In genomic region chr1:190357779-190358178, GRCm38 (mm10) we compare ENCODE assay signal across 25 mouse cellular contexts.
DNase-seq lines count a peak whose midpoint lies in the region; ATAC-seq and TF ChIP-seq lines count a peak whose summit lies in the region.
"Had no signal": no experiment of that assay in that cellular context is flagged by ENCODE, and none has a peak within 500 bp of the region (broad histone marks: within the 10 kb centered on the region; RNA-seq: fewer than 3 reads in every experiment).

No protein-coding gene starts in this region.

- TF ChIP-seq CTCF in lung, adult 2 months (IDR thresholded peaks at IDR 0.05; ENCODE audit: insufficient read depth, low read length), result no peak

- no peak overlapping the region for H3K4me3 ChIP-seq in kidney, embryonic 16.5 days (ENCODE audit: low read length)
- no peak overlapping the region for H3K4me3 ChIP-seq in lung, adult 2 months (replicated peaks; ENCODE audit: extremely low read depth, low read depth, low read length)
- H3K4me3 ChIP-seq in forebrain, embryonic 15.5 days, result no peak overlapping the region
- H3K4me3 ChIP-seq: forebrain, embryonic 10.5 days; heart, adult 2 months; heart, embryonic 10.5 days; heart, embryonic 13.5 days had no signal

- H3K36me3 ChIP-seq in kidney, embryonic 16.5 days (ENCODE audit: insufficient read depth, low read length), result no peaks in the 10 kb centered on the region
- no peaks in the 10 kb centered on the region for H3K36me3 ChIP-seq in forebrain, embryonic 15.5 days
- H3K36me3 ChIP-seq: forebrain, embryonic 10.5 days; heart, embryonic 10.5 days; heart, embryonic 13.5 days had no signal

- H3K4me2 ChIP-seq in kidney, embryonic 16.5 days (replicated peaks; ENCODE audit: low read depth, low read length), result no peak overlapping the region
- H3K4me2 ChIP-seq in forebrain, embryonic 15.5 days (replicated peaks), result no peak overlapping the region
- H3K4me2 ChIP-seq: heart, embryonic 13.5 days; hindbrain, embryonic 14.5 days had no signal

- H3K27me3 ChIP-seq in kidney, embryonic 16.5 days (ENCODE audit: insufficient read depth, low read length), result no peaks in the 10 kb centered on the region
- H3K27me3 ChIP-seq in forebrain, embryonic 15.5 days, result no peaks in the 10 kb centered on the region
- H3K27me3 ChIP-seq: heart, embryonic 13.5 days had no signal

- WGBS in kidney, embryonic 16.5 days, result 60% methylated on average over 5 of the region's 5 CpGs
- 58% methylated on average over 5 of the region's 5 CpGs for WGBS in lung, adult 2 months
- WGBS in forebrain, embryonic 15.5 days, result 85% methylated on average over 5 of the region's 5 CpGs

- DNase-seq in kidney, adult 18-20 months, result peak; percentile 50
- DNase-seq in kidney, adult 8-10 months, result peak; percentile 78 to 81
- peak; percentile 74 for DNase-seq in kidney, postnatal 14 days
- no peak for DNase-seq in adrenal gland, adult (ENCODE audit: inconsistent age in 2 of 2, low spot score in 1 of 2)
- no peak for DNase-seq in lung, adult 2 months
- DNase-seq: adrenal gland, adult 8-10 months; adrenal gland, postnatal 25 days; B cell, adult 2 months; cerebellum, adult 11-12 months; cerebellum, adult 8-10 months; cerebellum, postnatal 10 days; cerebellum, postnatal 36 days; gastrocnemius, postnatal 36 days; heart, adult 2 months; heart, postnatal 14 days; heart, postnatal 4 days had no signal

- no peak overlapping the region for H3K27ac ChIP-seq in kidney, embryonic 16.5 days (ENCODE audit: low read length)
- no peak overlapping the region for H3K27ac ChIP-seq in forebrain, embryonic 15.5 days (replicated peaks)
- H3K27ac ChIP-seq: forebrain, embryonic 10.5 days; heart, adult 2 months; heart, embryonic 10.5 days; heart, embryonic 13.5 days; hindbrain, embryonic 14.5 days; hindbrain, postnatal 0 days had no signal

- H3K9me3 ChIP-seq in kidney, embryonic 16.5 days (ENCODE audit: low read length), result no peaks in the 10 kb centered on the region
- H3K9me3 ChIP-seq in forebrain, embryonic 15.5 days, result no peaks in the 10 kb centered on the region
- H3K9me3 ChIP-seq: forebrain, embryonic 10.5 days; heart, embryonic 10.5 days; heart, embryonic 13.5 days had no signal

- H3K9ac ChIP-seq in kidney, embryonic 16.5 days (replicated peaks; ENCODE audit: low read length), result no peak overlapping the region
- no peak overlapping the region for H3K9ac ChIP-seq in forebrain, embryonic 15.5 days (replicated peaks)
- H3K9ac ChIP-seq: heart, embryonic 13.5 days; hindbrain, embryonic 14.5 days had no signal

- no peak for TF ChIP-seq POLR2A in lung, adult 2 months (IDR thresholded peaks at IDR 0.05; ENCODE audit: borderline replicate concordance, extremely low read depth, low read depth, low read length)

- peak; percentile 91 for ATAC-seq in kidney, embryonic 16.5 days (ENCODE audit: low FRiP score, low TSS enrichment)
- no peak for ATAC-seq in inflammation-experienced regulatory T-cells, adult 6 months
- ATAC-seq in forebrain, embryonic 15.5 days (replicated peaks), result no peak
- ATAC-seq: forebrain, embryonic 14.5 days; hindbrain, postnatal 0 days had no signal

- no peaks in the 10 kb centered on the region for H3K4me1 ChIP-seq in kidney, embryonic 16.5 days (ENCODE audit: insufficient read depth, low read length)
- no peaks in the 10 kb centered on the region for H3K4me1 ChIP-seq in lung, adult 2 months (ENCODE audit: control insufficient read depth, insufficient read depth, low read length)
- H3K4me1 ChIP-seq in forebrain, embryonic 15.5 days, result no peaks in the 10 kb centered on the region
- H3K4me1 ChIP-seq: forebrain, embryonic 10.5 days; heart, embryonic 10.5 days; heart, embryonic 13.5 days had no signal

Comparison
In these comparisons a context has a peak if more than half of its experiments do, and no peak if none do; other contexts are left out.
1. DNase-seq: peak in kidney, adult 18-20 months (single experiment), kidney, adult 8-10 months (2 of 2) and kidney, postnatal 14 days (single experiment); none in adrenal gland, adult (0 of 2) and lung, adult 2 months (single experiment).